Mouse (Mus musculus) ovary, postnatal 36 days (tissue): ENCODE results near the gene Olfr281.
A peak's percentile ranks its signal among the peaks of the same experiment; 100 is the strongest.
"Not testable (repeated sequence)": the region's sequence is repeated elsewhere in the genome, so short reads cannot be mapped to it uniquely, and the experiment has no call there.

Source experiments
- DNase-seq: peaks from one replicate; pipeline ENCODE4 v3.0.0; 2022; ENCODE audit warnings: low spot score, mixed read lengths

The Olfr281 gene

DNA sequence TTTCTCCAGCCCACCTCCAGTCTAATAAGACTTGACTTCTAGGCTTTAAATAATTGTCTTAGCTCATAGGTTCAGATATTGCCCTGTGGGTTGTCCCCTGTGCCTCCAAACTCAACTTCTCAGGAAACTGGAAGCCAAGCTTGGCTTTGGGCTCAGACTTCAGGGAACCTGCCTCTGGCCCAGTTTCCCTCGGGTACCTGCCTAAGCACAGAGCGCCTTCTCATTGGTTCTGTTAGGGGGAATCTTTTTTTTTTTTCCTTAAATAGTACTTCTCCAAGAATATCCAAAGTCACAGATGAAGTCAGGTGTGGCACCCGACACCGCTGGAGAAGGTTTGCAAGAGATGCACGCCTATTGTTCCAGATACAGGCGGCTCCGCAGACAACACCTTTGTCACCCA lies at the start of gene Olfr281:
Olfr281 (plus strand) TSS at position 301 of the 400 bp plus-strand sequence.
- DNase-seq: no peak

DNA sequence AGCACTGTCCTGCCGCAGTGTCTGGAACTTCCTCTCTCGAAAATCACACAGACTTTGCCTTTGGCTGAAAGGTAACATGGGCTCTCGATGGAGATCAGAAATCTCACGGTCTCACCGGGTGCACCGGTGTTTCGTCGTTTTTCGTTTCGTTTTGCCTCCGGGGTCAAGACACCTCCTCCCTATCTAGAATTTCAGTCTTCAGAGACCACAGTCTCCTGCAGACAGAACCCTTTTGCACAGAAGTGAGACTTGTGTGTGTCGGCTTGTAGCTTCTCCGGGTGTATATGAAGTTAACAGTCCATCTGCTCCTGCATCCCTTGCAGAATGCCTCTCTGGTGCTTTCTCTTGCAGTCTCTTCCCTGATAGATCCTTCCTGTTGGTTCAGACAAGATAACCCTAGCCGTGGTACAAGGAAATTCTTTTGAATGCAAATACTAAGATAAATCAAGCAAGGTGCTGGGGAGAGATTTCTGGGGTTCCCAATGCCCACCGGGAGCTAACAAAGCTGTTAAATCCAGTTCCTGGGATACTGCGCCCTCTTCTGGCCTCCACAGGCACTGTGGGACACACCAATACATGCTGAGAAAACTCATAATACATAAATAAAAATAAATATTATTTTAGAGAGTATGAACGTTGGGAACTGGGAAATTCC lies 43.9 kb upstream of the Olfr281 start:
- DNase-seq: peak; percentile 22

DNA sequence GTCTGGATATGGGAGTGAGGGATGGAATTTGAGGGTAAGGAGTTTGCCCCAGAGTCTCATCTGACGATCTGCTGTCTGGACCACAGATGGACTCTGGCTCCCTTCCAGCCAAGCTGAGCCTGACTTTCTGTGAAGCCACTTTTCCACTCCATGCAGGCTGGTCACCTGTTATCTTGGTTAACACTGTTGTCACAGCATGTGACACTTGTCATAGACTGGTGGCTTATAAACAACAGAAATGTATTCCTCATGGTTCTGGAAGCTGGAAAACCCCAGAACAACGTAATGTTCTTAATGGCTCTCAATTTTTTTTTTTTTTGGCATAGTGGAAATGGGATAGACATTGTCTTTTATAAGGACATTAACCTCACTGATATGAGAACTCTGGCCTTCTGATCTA lies 42.8 kb upstream of the Olfr281 start:
- no peak for DNase-seq

DNA sequence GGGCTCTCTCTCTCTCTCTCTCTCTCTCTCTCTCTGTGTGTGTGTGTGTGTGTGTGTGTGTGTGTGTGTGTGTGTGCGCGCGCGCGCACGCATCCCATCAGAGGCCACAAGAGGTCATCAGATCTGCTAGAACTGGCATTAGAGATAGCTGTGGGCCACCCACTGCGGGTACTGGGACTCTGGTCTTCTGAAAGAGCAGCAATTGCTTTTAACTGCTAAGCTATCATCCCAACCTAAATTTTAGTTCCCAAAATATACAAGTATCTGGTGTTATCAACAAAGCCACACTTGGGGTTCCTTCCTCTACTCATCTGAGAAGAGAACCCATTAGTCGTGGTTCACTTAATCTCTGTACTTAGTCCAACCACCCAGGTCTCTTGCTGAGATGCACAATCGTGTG lies 42.1 kb upstream of the Olfr281 start:
- no peak for DNase-seq

DNA sequence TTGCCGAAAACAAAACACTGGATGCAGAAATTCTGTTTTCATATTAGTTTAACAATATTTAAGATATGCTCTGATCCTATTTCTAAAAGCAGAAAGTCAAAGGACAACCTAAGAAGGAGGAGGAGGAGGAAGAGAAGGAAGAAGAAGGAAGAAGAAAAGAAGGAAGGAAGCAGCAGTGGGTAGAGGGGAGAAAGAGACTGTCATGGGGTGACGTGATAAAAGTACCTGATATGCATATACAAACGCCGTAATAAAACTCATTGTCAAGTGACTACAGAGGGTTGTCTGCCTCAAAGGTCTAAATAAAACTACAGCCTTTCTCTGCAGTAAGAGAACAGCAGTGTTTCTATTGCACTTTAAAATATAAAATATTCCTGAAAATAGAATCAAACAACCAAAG lies 36.4 kb upstream of the Olfr281 start:
- no peak for DNase-seq

DNA sequence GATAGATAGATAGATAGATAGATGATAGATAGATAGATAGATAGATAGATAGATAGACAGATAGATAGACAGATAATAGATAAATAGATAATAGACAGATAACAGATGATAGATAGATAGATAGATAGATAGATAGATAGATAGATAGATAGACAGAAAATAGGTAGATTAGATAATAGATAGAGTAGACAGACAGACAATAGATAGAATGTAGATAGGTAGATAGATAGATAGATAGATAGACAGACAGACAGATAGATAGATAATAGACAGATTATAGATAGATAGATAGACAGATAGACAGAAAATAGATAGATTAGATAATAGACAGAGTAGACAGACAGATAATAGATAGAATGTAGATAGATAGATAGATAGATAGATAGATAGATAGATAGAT lies 35.6 kb upstream of the Olfr281 start:
- DNase-seq: not testable (repeated sequence)

DNA sequence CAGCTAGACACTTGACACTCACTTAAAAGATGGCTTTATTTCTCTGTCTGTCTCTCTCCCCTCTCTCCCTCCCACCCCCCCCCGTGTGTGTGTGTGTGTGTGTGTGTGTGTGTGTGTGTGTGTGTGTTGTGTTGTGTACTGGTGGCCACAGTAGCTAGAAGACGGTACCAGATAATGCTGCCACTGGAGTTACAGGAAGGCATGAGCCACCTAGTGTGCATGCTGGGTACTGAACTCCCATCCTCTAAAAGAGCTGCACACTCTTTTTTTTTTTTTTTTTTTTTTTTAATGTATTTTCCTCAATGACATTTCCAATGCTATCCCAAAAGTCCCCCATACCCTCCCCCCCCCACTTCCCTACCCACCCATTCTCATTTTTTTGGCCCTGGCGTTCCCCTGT lies 35.1 kb upstream of the Olfr281 start:
- DNase-seq: not testable (repeated sequence)

DNA sequence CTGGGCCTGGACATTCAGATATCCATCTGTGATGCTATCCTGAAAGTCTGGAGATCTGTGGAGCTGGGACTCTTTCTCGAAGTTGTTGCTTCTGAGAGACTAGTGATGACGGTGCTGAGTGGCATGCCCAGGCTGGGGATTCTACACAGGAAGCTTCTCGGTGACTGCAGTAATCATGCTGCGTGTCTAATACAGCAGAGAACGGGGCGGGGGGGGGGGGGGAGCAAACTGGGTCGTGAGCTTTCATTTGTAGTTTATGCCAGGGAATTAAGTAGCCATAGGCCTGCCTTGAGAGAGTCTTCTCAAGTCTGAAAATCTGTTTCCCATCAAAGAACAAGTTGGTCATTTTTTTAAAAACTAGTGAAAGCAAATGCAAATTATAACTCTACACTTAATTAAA lies 34.3 kb upstream of the Olfr281 start:
- DNase-seq: no peak

DNA sequence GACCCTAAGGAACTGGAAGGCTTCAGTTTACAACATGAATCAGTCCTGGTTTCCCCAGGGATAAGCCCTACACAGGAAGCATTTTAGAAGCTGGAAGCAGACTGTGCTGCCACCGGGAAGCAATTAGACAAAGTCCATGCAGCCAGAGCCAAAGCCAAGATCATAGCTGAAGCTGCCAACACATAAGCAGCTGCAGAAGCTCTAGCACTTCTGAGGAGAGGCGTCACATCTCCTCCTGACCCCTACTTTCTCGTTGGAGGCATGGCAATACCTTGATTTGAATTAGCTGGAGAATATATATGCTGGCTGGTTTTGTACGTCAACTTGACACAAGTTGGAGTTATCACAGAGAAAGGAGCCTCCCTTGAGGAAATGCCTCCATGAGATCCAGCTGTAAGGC lies 31.5 kb upstream of the Olfr281 start:
- DNase-seq: no peak

DNA sequence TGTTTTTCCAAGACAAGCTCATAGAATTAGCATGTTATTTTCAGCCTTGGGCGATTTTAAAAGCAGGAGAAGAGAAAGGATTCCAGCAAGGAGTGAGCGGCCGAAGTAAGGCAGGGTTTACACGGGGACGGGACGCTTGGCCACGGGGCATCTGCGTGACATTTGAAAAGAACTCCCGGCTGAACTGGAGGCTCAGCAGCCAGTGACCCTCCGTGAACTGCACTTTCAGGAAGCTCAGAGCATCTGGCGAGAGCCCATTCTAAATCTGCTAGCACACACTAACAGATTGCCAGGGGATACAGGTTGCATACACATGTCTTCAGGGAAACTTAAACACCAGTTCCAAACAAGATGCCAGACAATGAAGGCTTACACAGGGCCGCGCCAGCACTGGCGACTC lies 28.1 kb upstream of the Olfr281 start:
- DNase-seq: no peak

DNA sequence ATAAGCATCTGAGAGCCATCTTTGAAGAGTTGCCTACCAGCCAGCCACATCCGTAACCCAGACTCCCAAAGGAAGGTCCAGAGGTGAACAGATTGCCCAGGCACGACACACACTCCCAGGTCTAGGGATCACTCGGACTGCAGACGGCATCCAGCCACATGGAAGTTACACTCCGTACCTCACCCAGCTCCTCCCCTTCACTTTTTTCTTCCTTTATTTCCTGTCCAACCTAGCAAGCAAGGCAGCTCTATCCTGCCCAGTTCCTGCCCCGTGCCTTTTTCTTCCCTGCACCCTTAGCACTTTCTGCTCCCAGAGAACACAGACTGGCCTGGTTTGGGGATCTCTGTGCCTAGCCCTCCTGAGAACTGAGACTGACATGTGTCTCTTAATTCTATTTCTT lies 27.6 kb upstream of the Olfr281 start:
- DNase-seq: no peak

DNA sequence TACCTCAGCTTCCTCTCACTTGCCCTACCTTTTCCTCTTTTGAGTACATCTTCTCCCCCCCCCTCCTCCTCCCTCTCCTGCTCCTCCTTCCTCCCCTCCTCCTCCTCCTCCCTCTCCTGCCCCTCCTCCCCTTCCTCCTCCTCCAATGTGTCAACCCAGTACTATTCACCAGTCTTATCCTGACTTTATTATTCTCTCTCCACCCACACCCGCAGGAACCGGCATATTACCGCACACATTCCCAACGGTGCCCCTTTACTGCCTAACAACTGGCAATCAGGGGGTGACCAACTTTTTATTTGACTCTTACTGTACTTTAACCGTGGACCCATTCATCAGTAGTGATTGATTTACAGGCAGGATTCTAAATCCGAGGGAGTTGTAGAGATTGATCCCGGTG lies 27.2 kb upstream of the Olfr281 start:
- no peak for DNase-seq

DNA sequence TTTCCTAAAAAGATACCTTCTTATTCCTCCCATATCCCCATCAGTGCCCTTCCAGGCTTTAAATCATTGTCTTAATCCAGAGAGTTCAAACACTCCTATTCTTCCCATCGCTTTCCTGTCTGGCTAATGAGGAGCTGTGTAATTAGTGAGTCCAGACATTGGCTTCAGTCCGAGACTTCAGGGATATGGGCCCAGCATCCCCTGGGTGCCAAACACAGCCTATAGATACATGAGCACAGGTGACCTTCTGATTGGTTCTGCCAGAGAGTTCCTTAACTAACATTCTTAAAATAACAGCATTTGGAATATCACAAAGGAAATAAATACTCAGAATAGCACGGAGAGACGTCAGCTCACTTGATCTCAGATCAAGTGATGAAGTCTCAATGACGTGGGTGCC lies 21.5 kb upstream of the Olfr281 start, which contains the start of gene Olfr282:
Olfr282 (plus strand) TSS at position 301 of the 400 bp plus-strand sequence.
- DNase-seq: not testable (repeated sequence)

DNA sequence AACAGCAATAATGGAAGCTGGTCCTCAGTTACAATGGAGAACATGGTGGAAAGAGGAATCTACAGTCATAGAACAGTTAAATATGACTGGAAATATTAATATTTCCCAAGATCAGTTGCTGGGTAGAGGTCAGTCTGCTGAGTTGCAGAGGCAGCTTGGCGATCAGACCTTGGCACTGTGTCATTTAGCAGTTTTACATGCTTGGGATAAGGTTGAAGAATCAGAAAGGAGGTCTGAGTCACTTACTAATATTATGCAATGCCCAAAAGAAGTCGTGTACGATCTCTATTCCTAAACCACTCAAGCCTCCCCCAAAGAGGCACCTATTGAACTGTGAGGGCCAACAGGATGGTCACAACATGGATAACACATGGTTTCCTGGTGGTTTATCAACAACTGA lies 7.8 kb upstream of the Olfr281 start:
- DNase-seq: no peak

DNA sequence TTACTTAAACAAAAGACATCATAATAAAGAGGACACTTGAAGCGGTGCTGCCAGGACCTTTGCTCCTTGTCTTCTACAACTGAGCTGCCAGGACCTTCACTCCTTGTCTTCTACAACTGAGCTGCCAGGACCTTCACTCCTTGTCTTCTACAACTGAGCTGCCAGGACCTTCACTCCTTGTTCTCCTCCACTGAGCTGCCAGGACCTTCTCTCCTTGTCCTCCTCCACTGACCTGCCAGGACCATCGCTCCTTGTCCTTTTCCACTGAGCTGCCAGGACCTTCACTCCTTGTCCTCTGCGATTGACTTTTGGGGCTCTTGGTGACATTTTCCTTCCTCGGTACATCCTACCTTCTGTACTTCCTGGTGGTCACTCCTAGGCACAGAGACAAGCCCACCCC lies 3.9 kb upstream of the Olfr281 start:
- DNase-seq: no peak

DNA sequence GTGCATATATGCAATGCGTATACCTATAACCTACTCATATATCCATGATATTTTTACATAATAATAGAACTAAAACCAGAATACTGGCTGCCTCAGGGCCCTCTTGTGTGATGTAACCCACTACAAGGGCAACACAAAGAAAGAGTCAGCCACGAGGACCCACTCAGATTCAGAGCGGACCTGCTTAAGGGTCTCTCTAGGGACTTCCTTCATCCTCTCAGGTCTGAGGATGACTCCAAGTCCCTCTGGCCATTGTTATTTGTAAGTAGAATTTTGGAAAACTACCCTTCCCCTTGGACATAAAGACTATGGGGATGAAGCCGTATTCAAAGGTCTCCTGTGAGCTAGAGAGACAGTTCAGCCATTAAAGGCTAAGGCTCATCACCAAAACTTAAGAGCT lies 17.2 kb downstream of the Olfr281 start, which contains the start of gene OR5BS1P:
OR5BS1P (plus strand) TSS at position 301 of the 400 bp plus-strand sequence.
- DNase-seq: no peak

DNA sequence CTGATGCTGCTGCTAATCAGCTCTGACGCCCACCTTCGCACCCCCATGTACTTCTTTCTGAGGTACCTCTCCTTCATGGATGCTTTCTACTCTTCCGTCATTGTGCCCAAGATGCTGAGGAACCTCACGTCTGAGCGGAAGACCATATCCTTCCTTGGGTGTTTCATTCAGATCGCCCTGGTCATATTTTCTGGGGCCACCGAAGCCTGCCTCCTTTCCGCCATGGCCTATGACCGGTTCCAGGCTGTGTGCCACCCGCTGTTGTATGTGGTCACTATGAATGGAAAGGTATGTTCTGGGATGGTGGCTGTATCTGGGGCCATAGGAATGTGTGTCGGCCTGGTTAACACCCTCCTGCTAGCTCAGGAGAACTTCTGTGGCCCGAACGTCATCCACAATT lies 19.2 kb downstream of the Olfr281 start:
- DNase-seq: no peak

DNA sequence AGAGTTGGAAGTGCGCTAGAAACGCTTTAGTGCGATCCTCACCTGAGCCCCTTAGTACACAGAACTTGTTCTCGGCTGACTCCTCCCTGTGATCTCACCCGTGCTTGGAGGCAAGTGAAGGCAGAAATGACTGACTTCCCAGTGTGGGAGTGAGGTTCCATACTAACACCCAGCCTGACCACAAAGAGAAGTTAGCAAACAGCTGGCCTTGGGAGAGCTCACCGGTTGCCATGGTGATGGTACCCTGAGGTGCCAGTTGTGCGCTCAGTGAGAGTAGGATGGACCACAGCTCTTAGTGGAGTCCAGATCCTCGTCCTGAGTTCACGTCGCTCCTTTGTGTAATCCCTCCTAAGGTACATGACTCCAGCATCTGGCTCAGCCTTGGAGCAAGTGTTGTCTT lies 22.6 kb downstream of the Olfr281 start:
- DNase-seq: no peak

DNA sequence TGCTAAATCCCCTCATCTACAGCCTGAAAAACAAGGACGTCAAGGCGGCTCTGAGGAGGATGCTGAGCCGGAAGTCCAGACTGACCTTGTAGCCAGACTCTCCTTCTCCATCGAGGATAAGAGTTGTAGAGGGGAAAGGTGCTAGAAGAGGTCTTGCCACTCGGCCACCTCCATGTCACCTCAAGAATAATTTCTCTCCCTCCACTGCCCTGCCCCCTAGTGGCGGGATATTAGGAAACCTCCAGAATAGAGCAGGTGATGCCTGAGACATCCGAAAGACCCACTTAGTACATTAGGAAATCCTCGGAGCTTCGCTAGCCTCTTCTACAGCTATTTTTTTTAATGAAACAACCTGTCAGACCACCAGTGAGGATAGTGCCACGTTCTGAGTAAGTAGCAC lies 23.0 kb downstream of the Olfr281 start:
- DNase-seq: peak; percentile 37

DNA sequence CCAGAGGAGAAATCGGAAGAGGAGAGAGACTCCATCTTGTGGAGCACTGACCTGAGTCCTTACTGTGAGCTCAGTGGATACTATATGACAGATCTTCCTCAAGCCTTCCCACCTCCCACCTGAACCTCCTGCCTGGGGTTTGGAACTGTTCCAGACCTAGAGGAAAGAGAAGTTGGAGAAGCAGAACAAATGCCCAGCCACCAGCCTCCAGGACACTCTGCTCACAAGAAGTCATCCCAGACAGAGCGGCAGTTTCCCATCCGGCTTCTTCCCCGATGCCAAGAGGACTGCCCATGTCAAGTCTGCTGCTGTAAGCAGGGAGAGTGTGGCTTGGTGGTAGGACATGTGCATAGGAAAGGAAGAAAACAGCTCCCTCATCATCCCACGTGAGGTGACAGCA lies 23.9 kb downstream of the Olfr281 start:
- DNase-seq: no peak

DNA sequence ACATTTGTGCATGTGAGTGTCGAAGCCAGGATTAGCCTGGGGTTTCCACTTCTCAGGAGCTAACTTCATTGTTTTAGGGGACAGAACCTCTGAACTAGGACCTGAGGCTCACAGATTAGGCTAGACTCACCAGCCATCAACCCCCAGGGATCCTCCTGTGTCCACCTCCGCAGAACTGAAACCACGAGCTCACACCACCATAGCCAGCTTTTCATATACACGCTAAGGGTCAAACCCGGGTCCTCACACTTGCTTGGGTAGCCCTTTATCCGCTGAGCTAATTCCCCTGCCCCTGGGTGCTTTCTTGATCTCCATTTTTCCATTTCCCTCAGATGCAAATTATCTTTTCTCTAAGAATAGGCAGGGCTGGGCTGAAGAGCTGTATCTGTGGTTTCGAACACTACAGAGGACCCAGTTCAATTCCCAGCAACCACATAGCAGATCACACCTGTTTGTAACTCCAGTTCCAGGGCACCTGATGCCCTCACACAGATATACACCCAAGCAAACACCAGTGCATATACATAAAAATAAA lies 27.2 kb downstream of the Olfr281 start:
- no peak for DNase-seq

DNA sequence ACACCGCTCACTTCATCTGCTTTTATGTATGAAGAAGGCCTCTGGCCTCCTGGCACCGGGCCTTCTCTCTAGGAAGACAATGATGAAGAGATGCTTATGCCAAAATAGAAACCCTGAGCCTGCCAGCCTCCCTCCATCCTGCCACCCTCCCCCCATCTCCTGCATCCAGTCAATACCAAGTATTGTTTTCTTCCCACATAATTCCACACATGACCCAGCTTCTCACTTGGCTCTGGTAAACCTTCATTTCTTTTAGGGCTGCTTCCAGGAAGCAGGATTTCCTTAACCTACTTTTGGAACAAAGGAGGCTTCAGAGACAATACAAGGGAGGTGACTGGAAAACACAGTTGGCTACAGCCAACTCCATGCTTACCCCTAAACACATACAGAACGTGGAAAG lies 30.3 kb downstream of the Olfr281 start, which contains the start of gene Lalba:
Lalba (minus strand) TSS at position 21 of the 400 bp plus-strand sequence.
- no peak for DNase-seq

DNA sequence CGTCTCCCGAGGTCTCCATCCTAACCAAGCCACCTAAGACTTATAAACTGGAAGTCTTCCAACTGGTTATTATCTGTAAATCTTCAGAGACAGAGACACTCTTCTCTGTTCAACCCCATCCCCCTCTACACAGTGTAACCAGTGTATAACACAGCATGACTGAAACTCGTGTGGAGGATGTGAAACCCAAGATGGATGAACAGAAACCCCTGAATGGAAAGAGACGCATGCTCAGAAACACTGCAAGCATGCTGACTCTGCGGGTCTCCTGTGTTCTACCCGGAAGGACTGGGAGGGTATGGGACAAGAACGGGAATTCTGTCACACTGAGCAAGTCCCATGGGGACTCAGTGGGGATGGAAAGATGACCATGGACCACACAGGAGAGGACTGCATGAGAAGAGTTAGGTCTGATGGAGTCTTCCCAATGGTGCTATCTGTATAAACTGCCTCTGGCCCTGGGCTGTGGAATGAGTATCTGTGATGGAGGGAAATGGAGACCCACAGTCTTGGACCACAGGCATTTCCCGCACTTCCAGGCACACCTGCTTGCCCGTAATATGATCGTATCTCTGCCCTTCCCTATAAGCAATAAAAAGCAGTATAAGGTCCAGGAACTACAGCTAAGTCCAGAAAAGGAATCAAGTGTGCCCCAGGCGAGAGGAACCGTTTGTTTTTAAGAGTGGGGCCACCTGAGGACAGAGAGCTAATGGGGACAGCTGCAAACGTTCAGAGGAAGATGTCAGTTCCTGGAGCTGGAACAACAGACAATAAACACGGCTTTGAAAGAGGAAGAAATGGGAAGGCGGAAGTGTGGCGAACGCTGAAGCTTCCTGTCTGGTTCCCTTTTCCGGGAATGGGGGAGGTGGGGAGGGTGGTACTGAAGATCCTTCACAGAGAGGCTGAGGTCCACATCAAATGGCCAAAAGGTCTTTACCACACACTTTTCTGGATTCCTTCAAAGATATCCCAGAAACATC lies 31.8 kb downstream of the Olfr281 start:
- no peak for DNase-seq
